Mouse (Mus musculus): ENCODE measurements at regions not wholly inside any gene's neighbourhood (a gene's known extent, or its start where the extent isn't known, plus 50 kb on each side); places are given as distances from the start of the nearest gene placed in this dataset.
A peak's percentile ranks its signal among the peaks of the same experiment; 100 is the strongest.

GRCm38 (mm10) chr7:142593729-142594375 is 61.4 kb downstream of the Mrpl23 start:
- Histone ChIP-seq H3K27me3 (ENCODE audit: control insufficient read depth, insufficient read depth, low read length) (no peaks in the 10 kb centered on the region), H3K27ac (replicated peaks; ENCODE audit: low read depth, low read length) (no peak overlapping the region), H3K4me1 (ENCODE audit: control insufficient read depth, insufficient read depth, low read length) (no peaks in the 10 kb centered on the region), H3K9ac (replicated peaks; ENCODE audit: low read length) (no peak overlapping the region), H3K9me3 (replicated peaks; ENCODE audit: control insufficient read depth, low read length) (no peaks in the 10 kb centered on the region), H3K4me2 (ENCODE audit: low read depth, low read length) (no peak overlapping the region), H3K36me3 (replicated peaks; ENCODE audit: control insufficient read depth, insufficient read depth, low read depth, low read length) (no peaks in the 10 kb centered on the region), H3K4me3 (ENCODE audit: low read depth, low read length) (no peak overlapping the region)
- DNase-seq (ENCODE audit: low spot score): no peak
- no peak for ATAC-seq (replicated peaks; ENCODE audit: insufficient number of reproducible peaks, low FRiP score, low TSS enrichment, low read depth)
- 77% methylated on average over 8 of the region's 8 CpGs for WGBS

GRCm38 (mm10) chr7:142595412-142595811 is 62.9 kb downstream of the Mrpl23 start:
- no peak for ATAC-seq (replicated peaks; ENCODE audit: insufficient number of reproducible peaks, low FRiP score, low TSS enrichment, low read depth)
- Histone ChIP-seq H3K4me1 (ENCODE audit: control insufficient read depth, insufficient read depth, low read length) (peaks cover 2% of the 10 kb centered on the region; the same call in 1 of the 2 replicates), H3K27ac (replicated peaks; ENCODE audit: low read depth, low read length) (no peak overlapping the region), H3K36me3 (replicated peaks; ENCODE audit: control insufficient read depth, insufficient read depth, low read depth, low read length) (no peaks in the 10 kb centered on the region), H3K4me3 (ENCODE audit: low read depth, low read length) (no peak overlapping the region), H3K4me2 (ENCODE audit: low read depth, low read length) (no peak overlapping the region), H3K9me3 (replicated peaks; ENCODE audit: control insufficient read depth, low read length) (no peaks in the 10 kb centered on the region), H3K9ac (replicated peaks; ENCODE audit: low read length) (no peak overlapping the region), H3K27me3 (ENCODE audit: control insufficient read depth, insufficient read depth, low read length) (no peaks in the 10 kb centered on the region)
- WGBS: 17% methylated on average over 1 of the region's 1 CpGs
- DNase-seq (ENCODE audit: low spot score): no peak

- no peak overlapping the region for H3K4me2 ChIP-seq (ENCODE audit: low read depth, low read length)
- H3K27ac ChIP-seq (replicated peaks; ENCODE audit: low read depth, low read length): no peak overlapping the region
- no peak overlapping the region for H3K9ac ChIP-seq (replicated peaks; ENCODE audit: low read length)
- H3K36me3 ChIP-seq (replicated peaks; ENCODE audit: control insufficient read depth, insufficient read depth, low read depth, low read length): no peaks in the 10 kb centered on the region
- no peaks in the 10 kb centered on the region for H3K27me3 ChIP-seq (ENCODE audit: control insufficient read depth, insufficient read depth, low read length)
- 94% methylated on average over 1 of the region's 1 CpGs for WGBS
- ATAC-seq (replicated peaks; ENCODE audit: insufficient number of reproducible peaks, low FRiP score, low TSS enrichment, low read depth): no peak
- H3K4me1 ChIP-seq (ENCODE audit: control insufficient read depth, insufficient read depth, low read length): peaks cover 2% of the 10 kb centered on the region; the same call in 1 of the 2 replicates
- no peak overlapping the region for H3K4me3 ChIP-seq (ENCODE audit: low read depth, low read length)
- no peak for DNase-seq (ENCODE audit: low spot score)
- H3K9me3 ChIP-seq (replicated peaks; ENCODE audit: control insufficient read depth, low read length): no peaks in the 10 kb centered on the region
These were observed 63.7 kb downstream of the Mrpl23 start for GRCm38 (mm10) chr7:142596211-142596610.

GRCm38 (mm10) chr7:142597961-142598360 is 65.5 kb downstream of the Mrpl23 start:
- H3K9me3 ChIP-seq (replicated peaks; ENCODE audit: control insufficient read depth, low read length): no peaks in the 10 kb centered on the region
- H3K4me3 ChIP-seq (ENCODE audit: low read depth, low read length): no peak overlapping the region
- no peaks in the 10 kb centered on the region for H3K36me3 ChIP-seq (replicated peaks; ENCODE audit: control insufficient read depth, insufficient read depth, low read depth, low read length)
- WGBS: 79% methylated on average over 7 of the region's 7 CpGs
- DNase-seq (ENCODE audit: low spot score): no peak
- no peak for ATAC-seq (replicated peaks; ENCODE audit: insufficient number of reproducible peaks, low FRiP score, low TSS enrichment, low read depth)
- no peak overlapping the region for H3K4me2 ChIP-seq (ENCODE audit: low read depth, low read length)
- no peaks in the 10 kb centered on the region for H3K27me3 ChIP-seq (ENCODE audit: control insufficient read depth, insufficient read depth, low read length)
- H3K9ac ChIP-seq (replicated peaks; ENCODE audit: low read length): no peak overlapping the region
- no peak overlapping the region for H3K27ac ChIP-seq (replicated peaks; ENCODE audit: low read depth, low read length)
- peaks cover 2% of the 10 kb centered on the region; the same call in 1 of the 2 replicates for H3K4me1 ChIP-seq (ENCODE audit: control insufficient read depth, insufficient read depth, low read length)

- no peaks in the 10 kb centered on the region for H3K36me3 ChIP-seq (replicated peaks; ENCODE audit: control insufficient read depth, insufficient read depth, low read depth, low read length)
- 78% methylated on average over 15 of the region's 15 CpGs for WGBS
- no peak overlapping the region for H3K4me2 ChIP-seq (ENCODE audit: low read depth, low read length)
- no peak overlapping the region for H3K9ac ChIP-seq (replicated peaks; ENCODE audit: low read length)
- DNase-seq (ENCODE audit: low spot score) (no peak), ATAC-seq (replicated peaks; ENCODE audit: insufficient number of reproducible peaks, low FRiP score, low TSS enrichment, low read depth) (no peak)
- H3K4me1 ChIP-seq (ENCODE audit: control insufficient read depth, insufficient read depth, low read length): peaks cover 2% of the 10 kb centered on the region; the same call in 1 of the 2 replicates
- no peaks in the 10 kb centered on the region for H3K27me3 ChIP-seq (ENCODE audit: control insufficient read depth, insufficient read depth, low read length)
- no peaks in the 10 kb centered on the region for H3K9me3 ChIP-seq (replicated peaks; ENCODE audit: control insufficient read depth, low read length)
- H3K27ac ChIP-seq (replicated peaks; ENCODE audit: low read depth, low read length): 0 out of 2 replicates have a peak overlapping the region, but pooled peaks have one; percentile 6
- H3K4me3 ChIP-seq (ENCODE audit: low read depth, low read length): no peak overlapping the region
These were observed 66.7 kb downstream of the Igf2 start for GRCm38 (mm10) chr7:142599942-142600341.

- H3K27me3 ChIP-seq (ENCODE audit: control insufficient read depth, insufficient read depth, low read length): no peaks in the 10 kb centered on the region
- H3K9ac ChIP-seq (replicated peaks; ENCODE audit: low read length): no peak overlapping the region
- H3K4me2 ChIP-seq (ENCODE audit: low read depth, low read length): no peak overlapping the region
- no peak for ATAC-seq (replicated peaks; ENCODE audit: insufficient number of reproducible peaks, low FRiP score, low TSS enrichment, low read depth)
- no peak for DNase-seq (ENCODE audit: low spot score)
- peaks cover 2% of the 10 kb centered on the region; the same call in 1 of the 2 replicates for H3K4me1 ChIP-seq (ENCODE audit: control insufficient read depth, insufficient read depth, low read length)
- H3K36me3 ChIP-seq (replicated peaks; ENCODE audit: control insufficient read depth, insufficient read depth, low read depth, low read length): no peaks in the 10 kb centered on the region
- WGBS: 32% methylated on average over 1 of the region's 1 CpGs
- no peak overlapping the region for H3K4me3 ChIP-seq (ENCODE audit: low read depth, low read length)
- H3K9me3 ChIP-seq (replicated peaks; ENCODE audit: control insufficient read depth, low read length): no peaks in the 10 kb centered on the region
- H3K27ac ChIP-seq (replicated peaks; ENCODE audit: low read depth, low read length): 0 out of 2 replicates have a peak overlapping the region, but pooled peaks have one; percentile 6
These were observed 66.2 kb downstream of the Igf2 start for GRCm38 (mm10) chr7:142600400-142600799.

Data from embryonic facial prominence, embryonic 11.5 days (tissue).